24 mouse cellular contexts compared by ENCODE assay signal in genomic region chr5:9448931-9449330, GRCm38 (mm10).
DNase-seq lines count a peak whose midpoint lies in the region; ATAC-seq and TF ChIP-seq lines count a peak whose summit lies in the region.
"Had no signal": no experiment of that assay in that cellular context is flagged by ENCODE, and none has a peak within 500 bp of the region (broad histone marks: within the 10 kb centered on the region; RNA-seq: fewer than 3 reads in every experiment).

No protein-coding gene starts in this region.

- no peak for ATAC-seq in lung, postnatal 0 days

- 85% methylated on average over 6 of the region's 6 CpGs for WGBS in lung, postnatal 0 days

- H3K9ac ChIP-seq in lung, postnatal 0 days (replicated peaks; ENCODE audit: low read depth), result no peak overlapping the region
- H3K9ac ChIP-seq: hindbrain, embryonic 13.5 days; limb, embryonic 12.5 days; liver, embryonic 15.5 days; lung, embryonic 15.5 days; midbrain, embryonic 12.5 days; neural tube, embryonic 13.5 days had no signal

- TF ChIP-seq CTCF in lung, postnatal 0 days (IDR thresholded peaks at IDR 0.05), result no peak

- intact Hi-C loops in left cerebral cortex, postnatal 4 days (cut with DNase I), result no loop called here

- no peaks in the 10 kb centered on the region for H3K27me3 ChIP-seq in lung, postnatal 0 days (replicated peaks; ENCODE audit: insufficient read depth, low read length)
- H3K27me3 ChIP-seq: hindbrain, embryonic 13.5 days; limb, embryonic 12.5 days; liver, embryonic 15.5 days; lung, embryonic 15.5 days; midbrain, embryonic 12.5 days; neural tube, embryonic 13.5 days had no signal

- no peak overlapping the region for H3K4me3 ChIP-seq in lung, postnatal 0 days (ENCODE audit: low read depth, low read length)
- H3K4me3 ChIP-seq: erythroblast, embryonic 14.5 days; hindbrain, embryonic 13.5 days; limb, embryonic 12.5 days; liver, embryonic 15.5 days; lung, embryonic 15.5 days; midbrain, embryonic 12.5 days; neural tube, embryonic 13.5 days had no signal

- no peaks in the 10 kb centered on the region for H3K4me1 ChIP-seq in lung, postnatal 0 days (ENCODE audit: insufficient read depth, low read depth, low read length)
- H3K4me1 ChIP-seq: hindbrain, embryonic 13.5 days; limb, embryonic 12.5 days; liver, embryonic 15.5 days; lung, embryonic 15.5 days; midbrain, embryonic 12.5 days; neural tube, embryonic 13.5 days had no signal

- no peaks in the 10 kb centered on the region for H3K36me3 ChIP-seq in lung, postnatal 0 days (ENCODE audit: insufficient read depth, low read length)
- H3K36me3 ChIP-seq: hindbrain, embryonic 13.5 days; limb, embryonic 12.5 days; liver, embryonic 15.5 days; lung, embryonic 15.5 days; midbrain, embryonic 12.5 days; neural tube, embryonic 13.5 days had no signal

- DNase-seq in left cerebral cortex, postnatal 4 days, result peak; percentile 13
- no peak for DNase-seq in left cerebral cortex, adult 11 months (ENCODE audit: low spot score)
- peak; percentile 95 for DNase-seq in brain, adult 2 months (ENCODE audit: low read depth, low spot score)
- peak; percentile 58 for DNase-seq in cerebellum, adult 8-10 months
- DNase-seq in cerebellum, postnatal 25 days, result peak; percentile 56 to 63
- DNase-seq in frontal cortex, postnatal 10 days (ENCODE audit: low spot score in 2 of 2), result no peak
- DNase-seq in lung, postnatal 0 days (ENCODE audit: low spot score), result no peak
- no peak for DNase-seq in gastrocnemius, postnatal 4 days (ENCODE audit: low spot score in 2 of 2)
- DNase-seq: B cell, adult 2 months; gastrocnemius, postnatal 14 days; heart, adult 18-20 months; heart, postnatal 36 days; kidney, adult 8-10 months; lung, postnatal 36 days; thymus, postnatal 4 days had no signal

- H3K4me2 ChIP-seq in lung, postnatal 0 days (replicated peaks; ENCODE audit: low read depth, low read length), result no peak overlapping the region
- H3K4me2 ChIP-seq: heart, embryonic 11.5 days; hindbrain, embryonic 13.5 days; limb, embryonic 12.5 days; liver, embryonic 15.5 days; lung, embryonic 15.5 days; midbrain, embryonic 12.5 days; neural tube, embryonic 13.5 days had no signal

- H3K9me3 ChIP-seq in lung, postnatal 0 days (ENCODE audit: low read length), result no peaks in the 10 kb centered on the region
- H3K9me3 ChIP-seq: hindbrain, embryonic 13.5 days; limb, embryonic 12.5 days; liver, embryonic 15.5 days; lung, embryonic 15.5 days; midbrain, embryonic 12.5 days; neural tube, embryonic 13.5 days had no signal

- TF ChIP-seq EP300 in lung, postnatal 0 days (IDR thresholded peaks at IDR 0.05), result no peak

- no peak overlapping the region for H3K27ac ChIP-seq in lung, postnatal 0 days (ENCODE audit: low read length)
- H3K27ac ChIP-seq: hindbrain, embryonic 13.5 days; kidney, postnatal 0 days; limb, embryonic 12.5 days; liver, embryonic 15.5 days; lung, embryonic 15.5 days; midbrain, embryonic 12.5 days; neural tube, embryonic 13.5 days had no signal

Comparison
In these comparisons a context has a peak if more than half of its experiments do, and no peak if none do; other contexts are left out.
1. DNase-seq: peak in left cerebral cortex, postnatal 4 days (single experiment), brain, adult 2 months (single experiment), cerebellum, adult 8-10 months (single experiment) and cerebellum, postnatal 25 days (2 of 2); none in left cerebral cortex, adult 11 months (single experiment), frontal cortex, postnatal 10 days (0 of 2), lung, postnatal 0 days (single experiment) and gastrocnemius, postnatal 4 days (0 of 2).